Mouse (Mus musculus): ENCODE results near the gene Nubp1. TPM values are rescaled to one million over a fixed set of nuclear protein-coding genes. Genes with fewer than 3 reads are reported as not detected.
A peak's percentile ranks its signal among the peaks of the same experiment; 100 is the strongest.

Nubp1 gene
- polyA plus RNA-seq, 1 experiment from 2014 or later, result 46.0 TPM

GRCm38 (mm10) chr16:10438055-10438454, 26.3 kb downstream of the Nubp1 start:
- DNase-seq (ENCODE audit: low spot score) (no peak), ATAC-seq (ENCODE audit: low FRiP score) (no peak)
- no peaks in the 10 kb centered on the region for H3K27me3 ChIP-seq (ENCODE audit: control insufficient read depth, insufficient read depth, low read length)
- H3K9ac ChIP-seq, result no peak overlapping the region
- H3K4me3 ChIP-seq (replicated peaks; ENCODE audit: low read length), result no peak overlapping the region
- peaks cover 7% of the 10 kb centered on the region; the same call in 1 of the 2 replicates for H3K4me1 ChIP-seq (replicated peaks; ENCODE audit: control insufficient read depth, insufficient read depth, low read length)
- WGBS, result 82% methylated on average over 5 of the region's 5 CpGs
- H3K27ac ChIP-seq, result no peak overlapping the region
- H3K36me3 ChIP-seq (replicated peaks; ENCODE audit: control insufficient read depth, insufficient read depth), result peaks cover 14% of the 10 kb centered on the region; the same call in 1 of the 2 replicates
- H3K4me2 ChIP-seq (replicated peaks), result no peak overlapping the region
- H3K9me3 ChIP-seq (ENCODE audit: control insufficient read depth, low read length), result no peaks in the 10 kb centered on the region

DNA sequence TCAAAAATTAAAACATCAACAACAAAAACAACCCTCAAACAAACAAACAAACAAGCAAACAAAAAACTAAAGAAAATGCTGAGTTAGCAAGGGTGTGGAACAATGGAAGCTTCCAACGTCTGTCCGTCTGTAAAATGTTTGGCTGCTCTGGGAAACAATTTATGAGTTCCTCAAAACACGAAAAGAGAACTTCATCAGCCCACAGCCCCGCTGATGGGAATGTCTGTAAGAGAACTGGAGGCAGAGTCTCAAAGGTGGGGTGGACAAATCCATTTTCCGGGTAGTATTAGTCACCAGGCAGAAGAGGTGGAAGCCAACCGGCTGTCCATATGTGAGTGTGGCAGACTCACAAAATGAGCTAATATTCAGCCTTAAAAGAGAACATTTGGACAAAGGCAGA, 29.6 kb downstream of the Nubp1 start:
- Histone ChIP-seq H3K27ac (no peak overlapping the region), H3K36me3 (replicated peaks; ENCODE audit: control insufficient read depth, insufficient read depth) (peaks cover 14% of the 10 kb centered on the region; the same call in 1 of the 2 replicates), H3K4me2 (replicated peaks) (no peak overlapping the region), H3K4me1 (replicated peaks; ENCODE audit: control insufficient read depth, insufficient read depth, low read length) (peaks cover 26% of the 10 kb centered on the region), H3K4me3 (replicated peaks; ENCODE audit: low read length) (no peak overlapping the region), H3K9me3 (ENCODE audit: control insufficient read depth, low read length) (no peaks in the 10 kb centered on the region), H3K27me3 (ENCODE audit: control insufficient read depth, insufficient read depth, low read length) (no peaks in the 10 kb centered on the region), H3K9ac (no peak overlapping the region)
- 86% methylated on average over 6 of the region's 6 CpGs for WGBS
- DNase-seq (ENCODE audit: low spot score) (no peak), ATAC-seq (ENCODE audit: low FRiP score) (no peak)

GRCm38 (mm10) chr16:10441761-10442160, 30.0 kb downstream of the Nubp1 start:
- ATAC-seq (ENCODE audit: low FRiP score), result no peak
- 95% methylated on average over 4 of the region's 4 CpGs for WGBS

DNA sequence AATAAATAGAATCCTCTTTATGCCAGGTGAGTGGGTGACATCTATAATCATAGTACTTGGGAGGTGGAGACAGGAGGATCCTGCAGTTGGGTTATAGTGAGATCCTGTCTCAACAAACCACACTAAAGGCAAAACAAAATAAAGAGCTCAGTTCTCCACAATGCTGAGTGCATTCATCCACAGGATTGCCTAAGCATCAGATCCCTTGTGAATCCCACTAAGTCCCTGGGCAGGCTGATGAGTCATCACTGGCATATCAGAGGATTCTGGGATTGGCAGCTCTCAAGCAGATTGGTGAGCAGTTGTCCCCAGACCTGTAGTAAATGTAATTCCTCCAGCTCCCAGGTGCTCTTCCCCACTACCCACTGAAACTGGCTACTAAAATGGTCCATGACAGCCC, 32.0 kb downstream of the Nubp1 start:
- H3K4me3 ChIP-seq (replicated peaks; ENCODE audit: low read length), result no peak overlapping the region
- no peaks in the 10 kb centered on the region for H3K27me3 ChIP-seq (ENCODE audit: control insufficient read depth, insufficient read depth, low read length)
- H3K9ac ChIP-seq, result no peak overlapping the region
- DNase-seq (ENCODE audit: low spot score), result no peak
- H3K36me3 ChIP-seq (replicated peaks; ENCODE audit: control insufficient read depth, insufficient read depth), result peaks cover 7% of the 10 kb centered on the region; the same call in 1 of the 2 replicates
- peaks cover 32% of the 10 kb centered on the region for H3K4me1 ChIP-seq (replicated peaks; ENCODE audit: control insufficient read depth, insufficient read depth, low read length)
- no peak overlapping the region for H3K27ac ChIP-seq
- H3K4me2 ChIP-seq (replicated peaks), result no peak overlapping the region
- ATAC-seq (ENCODE audit: low FRiP score), result no peak
- H3K9me3 ChIP-seq (ENCODE audit: control insufficient read depth, low read length), result no peaks in the 10 kb centered on the region

More at GRCm38 (mm10) chr16:10441761-10442160, 30.0 kb downstream of the Nubp1 start:
- no peaks in the 10 kb centered on the region for H3K9me3 ChIP-seq (ENCODE audit: control insufficient read depth, low read length)
- no peak overlapping the region for H3K9ac ChIP-seq
- H3K27me3 ChIP-seq (ENCODE audit: control insufficient read depth, insufficient read depth, low read length), result no peaks in the 10 kb centered on the region
- peaks cover 26% of the 10 kb centered on the region for H3K4me1 ChIP-seq (replicated peaks; ENCODE audit: control insufficient read depth, insufficient read depth, low read length)
- H3K36me3 ChIP-seq (replicated peaks; ENCODE audit: control insufficient read depth, insufficient read depth), result peaks cover 14% of the 10 kb centered on the region; the same call in 1 of the 2 replicates
- H3K4me3 ChIP-seq (replicated peaks; ENCODE audit: low read length), result no peak overlapping the region
- H3K27ac ChIP-seq, result no peak overlapping the region
- H3K4me2 ChIP-seq (replicated peaks), result no peak overlapping the region
- DNase-seq (ENCODE audit: low spot score), result no peak

DNA sequence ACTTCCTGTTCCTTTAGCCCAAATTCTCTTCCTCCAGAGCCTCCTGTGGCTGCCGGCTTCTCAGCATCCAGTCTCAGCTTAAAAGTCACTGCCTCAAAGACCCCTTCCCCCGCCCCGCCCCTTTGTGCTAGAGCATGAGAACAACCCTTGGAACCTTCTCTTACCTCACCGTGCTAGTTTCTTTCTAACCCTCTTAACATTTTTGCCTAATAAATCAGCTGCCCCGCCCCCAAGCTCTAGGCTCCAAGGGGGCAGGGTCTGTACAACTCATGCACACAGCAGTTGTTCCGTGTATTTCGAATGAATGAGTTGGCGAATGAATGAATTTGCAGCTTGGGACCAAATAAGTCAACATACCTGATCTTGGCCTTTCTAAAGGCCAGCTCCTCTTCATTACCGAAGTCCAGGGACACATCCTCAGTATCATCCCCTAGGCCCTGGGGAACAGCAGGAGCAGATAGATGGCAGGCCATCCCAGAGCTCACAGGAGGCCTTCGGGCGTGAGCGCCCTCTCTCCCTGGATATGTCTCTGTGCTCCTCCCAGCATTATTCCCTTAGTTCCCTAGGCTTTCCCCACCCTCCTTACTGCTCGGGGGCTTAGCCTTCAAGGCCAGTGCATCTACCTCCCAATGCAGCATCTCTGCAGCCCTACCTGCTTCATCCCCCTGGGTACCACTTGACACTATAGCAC, 35.0 kb downstream of the Nubp1 start:
- ATAC-seq (ENCODE audit: low FRiP score) (peak; percentile 81; the same call in 1 of the 2 replicates), DNase-seq (ENCODE audit: low spot score) (no peak)
- 18% methylated on average over 13 of the region's 13 CpGs for WGBS
- Histone ChIP-seq H3K27ac (peak overlapping the region; percentile 75), H3K36me3 (replicated peaks; ENCODE audit: control insufficient read depth, insufficient read depth) (no peaks in the 10 kb centered on the region), H3K9ac (peak overlapping the region; percentile 72), H3K4me1 (replicated peaks; ENCODE audit: control insufficient read depth, insufficient read depth, low read length) (peaks cover 32% of the 10 kb centered on the region), H3K4me3 (replicated peaks; ENCODE audit: low read length) (peak overlapping the region; percentile 52), H3K27me3 (ENCODE audit: control insufficient read depth, insufficient read depth, low read length) (no peaks in the 10 kb centered on the region), H3K9me3 (ENCODE audit: control insufficient read depth, low read length) (no peaks in the 10 kb centered on the region), H3K4me2 (replicated peaks) (peak overlapping the region; percentile 61)

- H3K27me3 ChIP-seq (ENCODE audit: control insufficient read depth, insufficient read depth, low read length), result no peaks in the 10 kb centered on the region
- peak within 1 kb of the TSS; percentile 61 for H3K4me2 ChIP-seq (replicated peaks)
- DNase-seq (ENCODE audit: low spot score) (peak; percentile 90), ATAC-seq (ENCODE audit: low FRiP score) (peak; percentile 97)
- no peaks in the 10 kb centered on the region for H3K9me3 ChIP-seq (ENCODE audit: control insufficient read depth, low read length)
- H3K4me3 ChIP-seq (replicated peaks; ENCODE audit: low read length), result peak within 1 kb of the TSS; percentile 52
- H3K27ac ChIP-seq, result peak within 1 kb of the TSS; percentile 75
- H3K4me1 ChIP-seq (replicated peaks; ENCODE audit: control insufficient read depth, insufficient read depth, low read length), result peaks cover 32% of the 10 kb centered on the region
- peak within 1 kb of the TSS; percentile 72 for H3K9ac ChIP-seq
- under 1% methylated on average over 12 of the region's 12 CpGs for WGBS
- no peaks in the 10 kb centered on the region for H3K36me3 ChIP-seq (replicated peaks; ENCODE audit: control insufficient read depth, insufficient read depth)
These were observed 35.5 kb downstream of the Nubp1 start, which contains the start of gene Tvp23a for GRCm38 (mm10) chr16:10447264-10447594. TSS of gene Tvp23a (minus strand) at chr16:10447362.

- Histone ChIP-seq H3K9ac (peak overlapping the region; percentile 72), H3K4me1 (replicated peaks; ENCODE audit: control insufficient read depth, insufficient read depth, low read length) (peaks cover 28% of the 10 kb centered on the region), H3K27me3 (ENCODE audit: control insufficient read depth, insufficient read depth, low read length) (no peaks in the 10 kb centered on the region), H3K27ac (peak overlapping the region; percentile 75; the same call in 1 of the 2 replicates), H3K4me2 (replicated peaks) (peak overlapping the region; percentile 61), H3K4me3 (replicated peaks; ENCODE audit: low read length) (peak overlapping the region; percentile 52), H3K36me3 (replicated peaks; ENCODE audit: control insufficient read depth, insufficient read depth) (no peaks in the 10 kb centered on the region), H3K9me3 (ENCODE audit: control insufficient read depth, low read length) (no peaks in the 10 kb centered on the region)
- WGBS, result 77% methylated on average over 2 of the region's 2 CpGs
- no peak for DNase-seq (ENCODE audit: low spot score)
- ATAC-seq (ENCODE audit: low FRiP score), result no peak
These were observed 36.0 kb downstream of the Nubp1 start for GRCm38 (mm10) chr16:10447781-10448180.

DNA sequence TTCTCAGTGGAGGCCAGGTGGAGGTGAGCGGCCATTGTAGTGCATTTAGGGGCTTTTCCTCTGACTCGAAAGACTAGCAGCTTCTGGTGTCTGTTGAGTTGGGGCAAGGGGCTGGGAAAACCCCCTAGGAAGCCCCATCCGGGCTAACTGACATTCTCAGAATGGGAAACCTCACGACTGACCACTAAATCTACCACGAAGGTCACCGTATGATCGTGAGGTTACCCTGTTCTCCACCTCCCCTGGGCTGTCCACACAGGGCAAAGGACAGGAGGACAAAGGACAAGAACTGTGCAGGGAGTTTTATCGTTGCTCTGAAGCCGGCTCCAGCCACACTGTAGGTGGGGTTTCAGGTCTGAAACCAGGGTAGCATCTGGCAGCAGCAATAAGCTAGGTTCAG, 37.2 kb downstream of the Nubp1 start:
- Histone ChIP-seq H3K4me3 (replicated peaks; ENCODE audit: low read length) (no peak overlapping the region), H3K36me3 (replicated peaks; ENCODE audit: control insufficient read depth, insufficient read depth) (no peaks in the 10 kb centered on the region), H3K27me3 (ENCODE audit: control insufficient read depth, insufficient read depth, low read length) (no peaks in the 10 kb centered on the region), H3K9me3 (ENCODE audit: control insufficient read depth, low read length) (no peaks in the 10 kb centered on the region), H3K4me1 (replicated peaks; ENCODE audit: control insufficient read depth, insufficient read depth, low read length) (peaks cover 18% of the 10 kb centered on the region), H3K27ac (no peak overlapping the region), H3K4me2 (replicated peaks) (no peak overlapping the region), H3K9ac (no peak overlapping the region)
- 87% methylated on average over 9 of the region's 9 CpGs for WGBS
- no peak for DNase-seq (ENCODE audit: low spot score)
- no peak for ATAC-seq (ENCODE audit: low FRiP score)

GRCm38 (mm10) chr16:10451906-10452305, 40.2 kb downstream of the Nubp1 start:
- Histone ChIP-seq H3K9ac (no peak overlapping the region), H3K27me3 (ENCODE audit: control insufficient read depth, insufficient read depth, low read length) (no peaks in the 10 kb centered on the region), H3K9me3 (ENCODE audit: control insufficient read depth, low read length) (no peaks in the 10 kb centered on the region), H3K27ac (no peak overlapping the region), H3K4me2 (replicated peaks) (no peak overlapping the region), H3K4me1 (replicated peaks; ENCODE audit: control insufficient read depth, insufficient read depth, low read length) (peaks cover 6% of the 10 kb centered on the region; the same call in 1 of the 2 replicates), H3K36me3 (replicated peaks; ENCODE audit: control insufficient read depth, insufficient read depth) (no peaks in the 10 kb centered on the region), H3K4me3 (replicated peaks; ENCODE audit: low read length) (no peak overlapping the region)
- no peak for ATAC-seq (ENCODE audit: low FRiP score)
- 84% methylated on average over 2 of the region's 2 CpGs for WGBS
- no peak for DNase-seq (ENCODE audit: low spot score)
